Mouse (Mus musculus) forebrain, embryonic 10.5 days (tissue): Measurements from ENCODE around the gene Dnajc15. TPM values are rescaled to one million over a fixed set of nuclear protein-coding genes. Genes with fewer than 3 reads are reported as not detected.

Experiments
- DNase-seq: peaks from one replicate; pipeline ENCODE4 v3.0.0-alpha.2; 2017; ENCODE audit warnings: low spot score; ENCODE audit errors: extremely low spot score
- H3K27ac ChIP-seq: fragments of 300-500 bp; sonication (generic); 2 replicates; pipeline ENCODE4 v1.5.1; 2016; ENCODE audit warnings: mild to moderate bottlenecking
- H3K27me3 ChIP-seq: fragments of 300-500 bp; sonication (generic); 2 replicates; pipeline ENCODE4 v1.6.1; 2016; ENCODE audit warnings: mild to moderate bottlenecking; ENCODE audit not compliant: poor library complexity, severe bottlenecking
- H3K36me3 ChIP-seq: fragments of 300-500 bp; sonication (generic); replicated peaks from 2 replicates; pipeline ENCODE4 v1.6.1; 2016; ENCODE audit warnings: mild to moderate bottlenecking, moderate library complexity
- H3K4me1 ChIP-seq: fragments of 300-500 bp; sonication (generic); 2 replicates; pipeline ENCODE4 v1.6.1; 2016
- H3K4me3 ChIP-seq: fragments of 300-500 bp; sonication (generic); 2 replicates; pipeline ENCODE4 v1.5.1; 2016; ENCODE audit warnings: mild to moderate bottlenecking, moderate library complexity
- H3K9me3 ChIP-seq: fragments of 300-500 bp; sonication (generic); 2 replicates; pipeline ENCODE4 v1.6.1; 2016; ENCODE audit warnings: mild to moderate bottlenecking, moderate library complexity
- WGBS: fragments of 180-500 bp; shearing (Covaris S2); methylation state at CpG from one replicate; pipeline ENCODE4 v1.1.7; 2016; 5-methylcytosine and 5-hydroxymethylcytosine counted together
- polyA plus RNA-seq: library from polyadenylated mRNA; unstranded; fragments of >200 nt; fragmentation: Nextera tagmentation; extraction: Ambion mirVana; gene quantifications from 2 replicates; pipeline ENCODE4 v1.2.1, GENCODE M21; 2016

The Dnajc15 gene
- polyA plus RNA-seq, 1 experiment from 2014 or later = 119 TPM

- Histone ChIP-seq H3K4me3 (no peak overlapping the region), H3K4me1 (peaks cover 10% of the 10 kb centered on the region; the same call in 1 of the 2 replicates), H3K36me3 (peaks cover 16% of the 10 kb centered on the region), H3K9me3 (no peaks in the 10 kb centered on the region), H3K27ac (no peak overlapping the region), H3K27me3 (no peaks in the 10 kb centered on the region)
- WGBS = 96% methylated on average over 1 of the region's 1 CpGs
- no peak for DNase-seq
These were observed 26.6 kb downstream of the Dnajc15 start for GRCm38 (mm10) chr14:77848349-77848748.

DNA sequence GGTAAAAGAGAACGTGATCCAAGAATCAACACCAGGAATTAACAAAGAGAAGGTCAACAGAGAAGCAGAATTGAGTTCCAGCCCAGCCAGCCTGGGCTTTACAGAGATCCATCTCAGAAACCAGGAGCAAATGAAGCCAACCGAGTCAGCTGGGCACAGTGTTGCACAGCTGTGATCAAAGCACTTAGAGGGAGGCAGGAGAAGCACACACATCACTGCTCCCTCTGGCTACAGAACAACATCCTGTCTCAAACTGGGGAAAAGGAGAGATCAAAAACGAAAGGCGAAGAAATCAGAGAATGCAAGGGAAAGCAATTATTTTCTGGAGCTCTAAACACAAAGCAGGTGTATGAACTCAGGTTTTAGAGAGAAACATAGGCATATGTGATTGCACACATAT is 28.7 kb downstream of the Dnajc15 start:
- peaks cover 10% of the 10 kb centered on the region; the same call in 1 of the 2 replicates for H3K4me1 ChIP-seq
- H3K27me3 ChIP-seq = no peaks in the 10 kb centered on the region
- H3K4me3 ChIP-seq = no peak overlapping the region
- no peak for DNase-seq
- no peaks in the 10 kb centered on the region for H3K9me3 ChIP-seq
- H3K36me3 ChIP-seq = peaks cover 4% of the 10 kb centered on the region; the same call in 1 of the 2 replicates
- WGBS = 83% methylated on average over 4 of the region's 4 CpGs
- H3K27ac ChIP-seq = no peak overlapping the region

- Histone ChIP-seq H3K4me3 (no peak overlapping the region), H3K27ac (no peak overlapping the region), H3K9me3 (no peaks in the 10 kb centered on the region), H3K4me1 (peaks cover 10% of the 10 kb centered on the region; the same call in 1 of the 2 replicates), H3K36me3 (no peaks in the 10 kb centered on the region), H3K27me3 (no peaks in the 10 kb centered on the region)
- 84% methylated on average over 1 of the region's 1 CpGs for WGBS
- no peak for DNase-seq
These were observed 29.4 kb downstream of the Dnajc15 start for GRCm38 (mm10) chr14:77845479-77845878.

- H3K36me3 ChIP-seq = no peaks in the 10 kb centered on the region
- no peaks in the 10 kb centered on the region for H3K4me1 ChIP-seq
- no peak overlapping the region for H3K4me3 ChIP-seq
- no peaks in the 10 kb centered on the region for H3K9me3 ChIP-seq
- 86% methylated on average over 6 of the region's 6 CpGs for WGBS
- no peak for DNase-seq
- H3K27me3 ChIP-seq = no peaks in the 10 kb centered on the region
- H3K27ac ChIP-seq = no peak overlapping the region
These were observed 34.4 kb downstream of the Dnajc15 start for GRCm38 (mm10) chr14:77840574-77840973.

DNA sequence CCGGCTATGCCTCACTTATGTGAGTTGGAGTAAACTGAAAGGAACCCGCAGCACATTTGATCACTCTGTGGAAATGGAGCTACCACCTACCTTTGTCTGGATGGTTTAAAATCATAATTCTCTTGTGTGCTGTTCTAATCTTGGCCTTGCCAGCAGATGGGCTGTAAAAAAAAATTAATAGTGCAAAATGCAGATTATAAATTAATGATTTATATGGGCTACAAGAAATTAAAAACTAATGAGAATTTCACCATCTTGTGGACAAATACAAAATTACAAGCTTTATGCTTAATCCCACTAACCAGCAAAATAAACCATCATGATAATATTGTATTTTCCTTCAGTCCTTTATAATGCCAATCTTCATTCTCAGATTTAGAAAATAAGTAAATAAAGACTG is 34.8 kb downstream of the Dnajc15 start:
- 97% methylated on average over 2 of the region's 2 CpGs for WGBS
- no peaks in the 10 kb centered on the region for H3K27me3 ChIP-seq
- H3K4me3 ChIP-seq = no peak overlapping the region
- no peaks in the 10 kb centered on the region for H3K36me3 ChIP-seq
- H3K27ac ChIP-seq = no peak overlapping the region
- H3K4me1 ChIP-seq = no peaks in the 10 kb centered on the region
- no peak for DNase-seq
- H3K9me3 ChIP-seq = no peaks in the 10 kb centered on the region

GRCm38 (mm10) chr14:77836794-77837193 is 38.1 kb downstream of the Dnajc15 start:
- WGBS = 92% methylated on average over 2 of the region's 2 CpGs
- no peak for DNase-seq
- Histone ChIP-seq H3K36me3 (no peaks in the 10 kb centered on the region), H3K4me3 (no peak overlapping the region), H3K27ac (no peak overlapping the region), H3K9me3 (no peaks in the 10 kb centered on the region), H3K27me3 (no peaks in the 10 kb centered on the region), H3K4me1 (no peaks in the 10 kb centered on the region)

- DNase-seq = no peak
- H3K9me3 ChIP-seq = no peaks in the 10 kb centered on the region
- H3K27me3 ChIP-seq = no peaks in the 10 kb centered on the region
- no peaks in the 10 kb centered on the region for H3K4me1 ChIP-seq
- no peak overlapping the region for H3K27ac ChIP-seq
- no peak overlapping the region for H3K4me3 ChIP-seq
- H3K36me3 ChIP-seq = no peaks in the 10 kb centered on the region
These were observed 42.6 kb downstream of the Dnajc15 start for GRCm38 (mm10) chr14:77832359-77832758.

DNA sequence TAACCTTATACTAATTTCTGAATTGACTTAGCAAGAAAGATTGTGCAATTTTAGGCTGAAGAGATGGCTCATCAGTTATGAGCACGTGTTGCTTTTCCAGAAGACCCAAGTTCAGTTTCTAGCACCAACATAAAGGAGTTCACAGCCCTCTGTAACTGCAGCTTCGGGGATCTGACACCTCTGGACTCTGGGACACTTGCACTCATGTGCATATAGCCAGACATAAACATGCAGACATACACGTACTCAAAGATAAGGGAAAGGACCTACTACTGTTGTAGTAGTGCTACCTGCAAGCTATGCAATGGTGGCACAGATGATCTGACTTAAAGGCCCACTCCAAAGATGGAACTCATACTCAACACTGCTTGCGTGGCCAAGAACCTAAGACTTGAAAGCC is 43.0 kb downstream of the Dnajc15 start:
- H3K9me3 ChIP-seq = no peaks in the 10 kb centered on the region
- 92% methylated on average over 4 of the region's 4 CpGs for WGBS
- no peaks in the 10 kb centered on the region for H3K27me3 ChIP-seq

DNA sequence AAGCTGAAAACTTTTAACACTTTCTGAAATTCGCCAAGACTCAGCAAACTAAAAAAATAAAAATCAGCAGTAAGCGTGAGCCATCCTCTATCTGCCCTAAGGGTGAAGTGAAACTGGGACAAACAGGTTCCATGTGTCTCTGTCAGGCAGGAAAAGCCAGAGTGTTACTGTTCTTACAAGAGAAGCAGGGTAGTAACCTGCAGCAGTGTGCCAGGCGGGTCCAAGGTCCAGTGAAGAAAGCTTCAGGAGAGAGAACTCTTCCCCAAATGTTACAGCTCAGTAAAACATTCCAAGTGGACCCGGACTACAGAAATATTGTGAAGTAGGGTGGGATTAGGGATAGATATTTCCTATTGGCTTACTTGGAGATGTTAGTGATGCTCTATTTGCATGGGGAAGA is 45.3 kb downstream of the Dnajc15 start:
- H3K4me1 ChIP-seq = no peaks in the 10 kb centered on the region
- H3K9me3 ChIP-seq = no peaks in the 10 kb centered on the region
- no peaks in the 10 kb centered on the region for H3K27me3 ChIP-seq
- H3K27ac ChIP-seq = no peak overlapping the region
- peaks cover 6% of the 10 kb centered on the region for H3K36me3 ChIP-seq
- H3K4me3 ChIP-seq = no peak overlapping the region
- 86% methylated on average over 4 of the region's 4 CpGs for WGBS
- no peak for DNase-seq

More for the DNA sequence above, 43.0 kb downstream of the Dnajc15 start:
- no peak for DNase-seq
- Histone ChIP-seq H3K4me1 (no peaks in the 10 kb centered on the region), H3K27ac (no peak overlapping the region), H3K36me3 (no peaks in the 10 kb centered on the region), H3K4me3 (no peak overlapping the region)

- 89% methylated on average over 3 of the region's 3 CpGs for WGBS
- no peak overlapping the region for H3K4me3 ChIP-seq
- peaks cover 3% of the 10 kb centered on the region; the same call in 1 of the 2 replicates for H3K4me1 ChIP-seq
- no peaks in the 10 kb centered on the region for H3K27me3 ChIP-seq
- no peak for DNase-seq
- H3K27ac ChIP-seq = no peak overlapping the region
- H3K9me3 ChIP-seq = no peaks in the 10 kb centered on the region
- H3K36me3 ChIP-seq = peaks cover 29% of the 10 kb centered on the region
These were observed 49.0 kb downstream of the Dnajc15 start for GRCm38 (mm10) chr14:77825891-77826290.

DNA sequence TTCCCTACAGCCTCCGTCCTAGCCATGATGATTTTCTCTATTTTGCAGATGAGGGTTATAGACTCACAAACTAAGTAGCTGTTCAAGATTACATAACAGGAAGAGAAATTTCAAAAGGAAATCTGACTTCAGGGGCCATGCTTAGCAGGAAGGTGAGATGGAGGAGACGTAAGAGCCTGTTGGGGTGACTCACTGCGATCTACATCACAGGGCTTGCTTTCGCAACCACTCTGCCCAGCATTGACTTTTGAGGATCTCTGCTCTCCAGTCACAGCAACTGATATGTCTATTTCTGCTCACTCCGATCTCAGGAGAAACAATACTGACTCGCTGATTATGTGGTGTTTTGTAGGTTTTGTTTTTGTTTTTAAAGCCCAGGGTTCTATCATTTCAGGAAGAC is 49.8 kb downstream of the Dnajc15 start:
- Histone ChIP-seq H3K27ac (no peak overlapping the region), H3K27me3 (no peaks in the 10 kb centered on the region), H3K4me3 (no peak overlapping the region), H3K36me3 (peaks cover 31% of the 10 kb centered on the region), H3K9me3 (no peaks in the 10 kb centered on the region), H3K4me1 (peaks cover 3% of the 10 kb centered on the region; the same call in 1 of the 2 replicates)
- no peak for DNase-seq
- WGBS = 95% methylated on average over 6 of the region's 6 CpGs

- 92% methylated on average over 3 of the region's 3 CpGs for WGBS
- Histone ChIP-seq H3K4me1 (peaks cover 3% of the 10 kb centered on the region; the same call in 1 of the 2 replicates), H3K36me3 (peaks cover 25% of the 10 kb centered on the region), H3K9me3 (no peaks in the 10 kb centered on the region), H3K4me3 (no peak overlapping the region), H3K27me3 (no peaks in the 10 kb centered on the region), H3K27ac (no peak overlapping the region)
- DNase-seq = no peak
These were observed 55.1 kb downstream of the Dnajc15 start for GRCm38 (mm10) chr14:77819841-77820240.

DNA sequence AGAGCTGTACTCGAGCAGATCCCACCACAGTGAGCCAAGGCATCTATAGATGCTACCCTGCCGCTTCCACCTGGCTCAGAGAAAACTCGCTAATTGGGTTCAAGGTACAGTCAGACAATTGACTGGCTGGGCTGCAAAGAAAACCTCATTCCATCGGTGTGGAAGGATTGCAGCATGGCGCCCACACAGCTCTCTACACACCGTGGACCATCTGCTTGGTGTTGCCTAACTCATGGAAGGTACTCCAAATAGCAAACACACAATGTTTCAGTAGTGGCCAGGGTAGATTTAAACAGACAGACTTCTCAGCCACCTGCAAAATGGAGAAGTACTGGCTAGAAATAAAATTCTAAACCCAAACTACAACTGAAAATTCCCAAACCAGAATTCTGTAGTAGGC is 57.4 kb downstream of the Dnajc15 start:
- 93% methylated on average over 6 of the region's 6 CpGs for WGBS
- H3K27ac ChIP-seq = no peak overlapping the region
- peaks cover 18% of the 10 kb centered on the region for H3K36me3 ChIP-seq
- no peak for DNase-seq
- no peak overlapping the region for H3K4me3 ChIP-seq
- H3K27me3 ChIP-seq = no peaks in the 10 kb centered on the region
- no peaks in the 10 kb centered on the region for H3K9me3 ChIP-seq
- no peaks in the 10 kb centered on the region for H3K4me1 ChIP-seq

DNA sequence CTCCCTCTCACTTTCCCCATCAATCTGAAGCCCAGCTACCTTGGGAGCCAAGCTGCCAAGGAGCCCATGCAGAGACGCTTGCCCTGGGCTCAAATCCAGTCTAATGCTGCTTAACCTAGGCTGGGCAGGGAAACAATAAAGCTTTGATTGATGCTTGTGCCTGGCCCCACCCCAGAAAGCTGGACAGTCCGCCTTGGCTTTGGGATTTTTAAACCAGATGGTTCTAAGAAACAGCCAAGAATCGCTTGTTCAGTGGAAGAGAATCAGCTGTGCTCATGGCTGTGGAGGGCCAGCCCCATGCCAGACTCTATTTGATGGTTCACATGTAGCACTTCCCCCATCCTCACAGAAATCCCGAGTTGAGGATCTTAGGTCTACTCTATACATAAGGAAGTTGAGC is 60.0 kb downstream of the Dnajc15 start:
- WGBS = 72% methylated on average over 4 of the region's 4 CpGs
- Histone ChIP-seq H3K36me3 (no peaks in the 10 kb centered on the region), H3K9me3 (no peaks in the 10 kb centered on the region), H3K27ac (no peak overlapping the region), H3K4me3 (no peak overlapping the region), H3K4me1 (no peaks in the 10 kb centered on the region), H3K27me3 (no peaks in the 10 kb centered on the region)
- no peak for DNase-seq
